Mouse (Mus musculus) small intestine, adult 2 months (tissue): Measurements from ENCODE around the gene Cntnap2.

ENCODE experiments used
- CTCF ChIP-seq: fragments of 200-500 bp; IDR thresholded peaks from 2 replicates; pipeline ENCODE4 v1.5.1; 2012; ENCODE audit warnings: low read depth, mild to moderate bottlenecking, control low read depth, inconsistent platforms, low read length, moderate library complexity, mixed read lengths; ENCODE audit not compliant: insufficient replicate concordance, insufficient read length; ENCODE audit errors: extremely low read depth
- POLR2A ChIP-seq: fragments of 200-500 bp; IDR thresholded peaks from 2 replicates; pipeline ENCODE4 v1.6.1; 2012; ENCODE audit warnings: low read depth, mild to moderate bottlenecking, control low read depth, inconsistent platforms, low read length, moderate library complexity

GRCm38 (mm10) chr6:46774529-46774928 lies 1715.4 kb downstream of the Cntnap2 start:
- TF ChIP-seq POLR2A: no peak
- no peak for TF ChIP-seq CTCF
